Mouse (Mus musculus): ENCODE results near the gene Tmprss11e. TPM values are rescaled to one million over a fixed set of nuclear protein-coding genes. Genes with fewer than 3 reads are reported as not detected.

Gene Tmprss11e
- polyA plus RNA-seq (2012; rRNA removed): not detected in 2 replicates

GRCm38 (mm10) chr5:86745715-86746114, at the start of gene Tmprss11e:
Gene Tmprss11e, minus strand, starts transcription at chr5:86745815.

GRCm38 (mm10) chr5:86676262-86676661, 69.4 kb downstream of the Tmprss11e start, which contains the start of gene Tmprss11b:
Gene Tmprss11b, minus strand, starts transcription at chr5:86676362.

Other genes starting within 250 kb of the Tmprss11e start
- gene Tmprss11g, start 227.2 kb downstream of the Tmprss11e start, polyA plus RNA-seq (2012; rRNA removed): 0.08 TPM in 1 of 2 replicates, not detected in the other
- not detected in 2 replicates for gene Tmprss11f, start 113.4 kb downstream of the Tmprss11e start, polyA plus RNA-seq (2012; rRNA removed)
- gene Tmprss11b, start 69.5 kb downstream of the Tmprss11e start, polyA plus RNA-seq (2012; rRNA removed): 0.03 TPM in 1 of 2 replicates, not detected in the other
- gene Ythdc1, start 58.4 kb upstream of the Tmprss11e start, polyA plus RNA-seq (2012; rRNA removed): 5.6 and 7.7 TPM in 2 replicates
- 0.03 TPM in 1 of 2 replicates, not detected in the other for gene Ugt2b34, start 161.1 kb upstream of the Tmprss11e start, polyA plus RNA-seq (2012; rRNA removed)
- gene Ugt2b1, start 180.7 kb upstream of the Tmprss11e start, polyA plus RNA-seq (2012; rRNA removed): not detected in 2 replicates

Measured in ovary, adult 2 months (tissue).